Mouse (Mus musculus) retina, embryonic 14.5 days (tissue): ENCODE measurements at regions not wholly inside any gene's neighbourhood (a gene's known extent, or its start where the extent isn't known, plus 50 kb on each side); places are given as distances from the start of the nearest gene placed in this dataset.

Source experiments
- DNase-seq: peaks from one replicate; pipeline ENCODE4 v3.0.0-alpha.2; 2015; ENCODE audit warnings: low spot score

DNA sequence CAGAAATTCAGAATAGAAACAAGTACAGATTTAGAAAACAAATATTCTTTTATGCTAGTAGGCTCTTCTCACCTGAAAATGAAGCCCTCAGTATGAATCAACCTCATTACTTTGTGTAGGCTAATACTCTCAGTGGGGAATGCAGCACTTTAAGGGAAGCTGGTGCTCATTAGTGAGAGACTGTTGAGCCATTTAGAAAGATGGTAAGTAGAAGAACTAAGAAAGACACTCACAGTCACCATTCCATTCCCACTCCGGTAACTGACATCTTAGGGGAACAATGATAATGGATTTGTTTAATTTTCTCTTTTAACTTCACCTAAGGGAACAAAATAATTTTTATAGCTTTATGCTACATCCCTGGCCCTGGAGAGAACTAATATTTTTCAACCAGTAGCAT, 648.0 kb upstream of the Nova1 start:
- DNase-seq, result peak; percentile 10

GRCm38 (mm10) chr12:47465924-47466323, 647.2 kb upstream of the Nova1 start:
- DNase-seq, result no peak

DNA sequence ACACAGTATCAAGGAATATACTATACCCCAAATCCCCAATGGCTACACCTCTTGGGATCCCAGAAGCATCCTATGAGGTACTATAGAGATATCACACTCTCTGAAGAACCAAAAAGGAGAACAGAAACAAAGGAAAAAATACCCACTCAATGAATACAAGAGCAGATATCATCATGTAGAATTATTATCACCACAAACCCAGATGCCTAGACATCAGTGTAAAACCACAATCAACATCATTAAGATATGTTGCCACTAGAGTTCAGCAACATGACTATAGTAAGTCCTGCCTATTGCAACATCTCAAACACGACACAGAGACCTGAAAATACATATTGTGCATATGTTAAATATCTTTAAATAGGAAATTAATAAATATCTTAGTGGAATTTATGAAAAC, 612.9 kb upstream of the Nova1 start:
- no peak for DNase-seq

DNA sequence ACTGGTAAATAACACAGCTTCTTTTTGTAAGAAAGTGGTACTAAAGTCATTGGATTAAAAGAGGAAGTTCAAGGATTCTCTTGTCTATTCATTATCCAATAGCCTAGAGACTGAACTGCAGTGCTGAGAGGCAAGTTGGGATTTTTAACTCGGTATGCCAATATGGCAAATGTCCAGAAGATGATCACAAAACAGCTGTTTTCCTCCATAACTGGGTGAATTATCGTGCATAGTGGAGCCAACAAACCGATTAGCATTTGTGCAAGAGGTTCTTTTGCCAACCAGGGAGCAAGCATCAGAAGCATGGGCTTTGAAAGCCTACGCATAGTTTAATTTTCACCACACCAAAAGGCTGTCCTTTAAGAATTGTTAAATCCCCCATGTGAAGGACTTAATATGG, 593.5 kb upstream of the Nova1 start:
- DNase-seq, result no peak

DNA sequence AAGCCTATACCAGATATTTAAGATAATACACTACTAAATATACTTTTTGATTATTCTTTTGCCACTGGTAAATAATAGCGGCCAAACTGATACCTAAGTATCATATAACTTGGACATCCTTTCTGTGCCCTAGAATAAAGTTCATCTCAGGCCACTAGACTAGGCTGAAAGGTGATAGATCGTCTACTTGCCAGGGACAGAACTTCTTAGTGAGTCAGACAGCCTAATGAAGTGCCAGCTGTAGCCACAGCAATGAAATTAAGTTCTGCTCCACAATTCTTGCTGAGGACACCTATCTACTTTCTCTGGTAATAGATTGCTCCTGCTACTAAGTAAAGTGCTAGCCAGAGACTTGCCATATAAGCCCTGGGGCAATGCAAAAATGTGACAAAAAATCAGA, 587.8 kb upstream of the Nova1 start:
- DNase-seq, result no peak

- no peak for DNase-seq
These were observed 587.4 kb upstream of the Nova1 start for GRCm38 (mm10) chr12:47406131-47406530.

DNA sequence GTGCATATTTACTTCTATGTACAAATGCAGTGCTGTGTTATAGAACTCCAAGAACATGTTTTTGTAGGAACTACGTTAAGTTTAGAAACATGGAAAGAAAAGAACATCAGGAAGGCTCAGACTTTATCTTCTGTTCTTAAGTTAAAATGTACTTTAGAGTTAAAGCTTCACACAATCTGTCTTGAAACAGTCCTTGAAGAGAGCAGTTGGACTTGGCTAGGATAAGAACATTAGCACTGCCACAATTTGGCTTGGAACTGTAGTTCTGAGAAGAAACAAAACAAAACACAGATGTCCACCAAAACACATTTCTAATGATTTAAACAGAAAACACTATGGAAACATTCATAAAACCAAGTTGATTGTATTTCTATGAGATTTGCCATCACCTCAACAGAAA, 564.5 kb upstream of the Nova1 start:
- DNase-seq, result no peak

DNA sequence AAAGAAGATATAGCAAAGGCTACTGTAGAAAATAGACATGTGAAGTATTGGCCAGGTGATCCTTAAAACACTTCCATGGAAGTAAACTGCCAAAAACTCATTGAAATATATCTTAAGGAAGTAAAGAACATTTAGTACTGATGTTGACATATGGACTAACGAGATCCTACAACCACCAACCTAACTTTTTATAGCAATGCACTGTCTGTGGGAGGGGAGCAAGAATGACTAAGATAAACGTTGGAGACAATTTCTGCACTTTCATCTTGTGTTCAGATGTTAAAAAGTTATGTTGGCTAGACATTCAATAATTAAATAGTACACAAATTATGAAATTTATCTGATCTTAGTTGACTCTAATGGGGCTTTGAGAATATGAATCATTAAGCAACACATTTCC, 534.5 kb upstream of the Nova1 start:
- DNase-seq, result no peak

DNA sequence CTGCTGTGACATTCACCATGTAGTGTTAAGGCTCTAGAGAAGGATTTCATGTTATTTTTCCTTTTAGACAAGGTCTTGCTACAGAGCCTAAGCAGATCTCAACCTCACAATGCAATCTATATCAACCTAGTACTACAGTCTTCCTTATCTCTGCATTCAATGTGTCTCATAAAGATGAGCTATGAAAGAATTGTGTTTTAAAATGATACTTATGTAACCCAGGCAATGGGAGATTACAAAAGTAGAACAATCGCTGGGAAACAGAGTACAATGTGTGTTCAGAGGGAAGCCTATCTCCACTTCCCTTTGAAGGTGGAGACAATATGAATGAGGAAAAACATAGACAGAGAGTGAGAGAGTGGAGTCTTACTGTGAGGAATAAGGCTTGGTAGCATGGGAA, 532.5 kb upstream of the Nova1 start:
- no peak for DNase-seq

GRCm38 (mm10) chr12:47313413-47313812, 494.7 kb upstream of the Nova1 start:
- peak; percentile 60 for DNase-seq

- no peak for DNase-seq
These were observed 457.2 kb upstream of the Nova1 start for GRCm38 (mm10) chr12:47275904-47276303.

DNA sequence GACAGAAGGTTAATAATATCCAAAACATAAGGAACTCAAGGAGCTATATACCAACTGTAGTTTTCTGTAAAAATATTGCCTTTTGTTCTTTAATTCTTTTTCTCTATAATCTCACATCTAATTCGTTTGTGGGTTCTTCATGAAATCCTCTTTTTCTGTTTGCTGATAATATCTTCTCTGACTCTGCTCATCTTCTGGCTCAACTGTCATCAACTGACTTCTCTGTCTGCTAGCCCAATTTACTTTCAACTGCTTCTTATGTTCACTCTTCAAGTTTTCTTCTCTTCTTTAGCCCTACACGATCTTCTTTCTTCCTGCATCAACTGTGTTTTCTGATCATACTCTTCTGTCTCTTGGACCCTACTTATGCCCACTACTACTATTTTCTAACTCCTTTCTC, 453.6 kb upstream of the Nova1 start:
- no peak for DNase-seq

GRCm38 (mm10) chr12:47264118-47264517, 445.4 kb upstream of the Nova1 start:
- no peak for DNase-seq

DNA sequence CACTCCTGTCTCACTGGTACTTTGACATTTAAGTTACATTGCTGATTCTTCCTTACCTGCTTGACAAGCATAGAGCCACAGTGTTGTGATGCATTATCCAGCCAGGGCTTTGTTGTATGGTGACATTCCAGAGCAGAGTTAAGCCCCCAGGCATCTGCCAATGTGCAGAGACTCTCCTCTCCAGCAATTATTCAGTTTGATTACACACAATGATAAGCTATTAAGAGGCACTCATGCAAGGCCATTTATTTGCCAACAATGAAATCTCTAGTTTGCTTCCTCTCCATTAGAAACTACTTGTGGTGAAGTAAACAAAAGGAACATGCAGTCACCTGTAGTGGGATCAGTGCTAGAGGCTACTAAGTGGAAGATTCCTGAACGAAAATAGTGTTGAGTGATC, 444.7 kb upstream of the Nova1 start:
- DNase-seq, result peak; percentile 65

- DNase-seq, result peak; percentile 28
These were observed 433.6 kb upstream of the Nova1 start for GRCm38 (mm10) chr12:47252306-47252705.

GRCm38 (mm10) chr12:47243623-47244514, 425.1 kb upstream of the Nova1 start:
- no peak for DNase-seq

GRCm38 (mm10) chr12:47220016-47220415, 401.3 kb upstream of the Nova1 start:
- no peak for DNase-seq

DNA sequence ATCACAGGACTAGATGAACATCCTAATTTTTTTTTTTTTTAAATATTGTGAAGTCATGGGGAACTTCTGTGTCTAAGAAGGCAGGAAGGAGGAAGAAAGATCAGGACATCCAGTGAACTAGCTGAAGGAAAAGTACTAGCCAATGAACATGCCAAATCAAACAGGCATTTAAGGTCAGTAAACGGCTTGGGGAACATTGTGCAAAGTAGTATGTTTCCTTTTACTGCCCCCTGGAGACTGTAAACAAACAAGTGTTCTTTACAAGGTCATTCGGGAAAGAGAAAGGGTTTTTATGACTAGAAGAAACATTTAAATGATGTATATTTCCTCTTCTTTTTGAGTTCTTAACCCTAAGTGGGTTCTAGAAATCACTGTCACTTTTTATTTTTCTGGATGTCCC, 400.6 kb upstream of the Nova1 start:
- DNase-seq, result no peak

- no peak for DNase-seq
These were observed 392.8 kb upstream of the Nova1 start for GRCm38 (mm10) chr12:47211417-47212104.

- DNase-seq, result no peak
These were observed 384.2 kb upstream of the Nova1 start for GRCm38 (mm10) chr12:47202936-47203335.

DNA sequence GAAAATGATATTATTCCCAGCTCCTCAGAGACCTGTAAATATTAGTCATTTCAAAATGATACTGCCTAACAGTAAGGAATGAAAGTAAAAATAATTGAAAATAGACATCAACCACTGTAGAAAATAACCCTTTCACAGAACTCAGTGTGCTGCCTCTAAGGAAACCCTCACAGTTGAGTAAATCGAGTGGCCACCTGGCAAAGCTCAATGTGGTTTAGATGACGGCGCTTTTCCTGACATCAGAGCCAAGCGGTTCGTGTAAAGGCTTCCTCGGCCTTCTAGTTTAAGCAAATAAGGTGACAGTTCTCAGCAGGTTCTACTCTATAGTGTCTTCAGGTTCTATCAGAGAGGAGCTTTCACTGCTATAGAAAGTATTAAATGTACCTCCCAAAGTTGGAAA, 379.9 kb upstream of the Nova1 start:
- no peak for DNase-seq

- peak; percentile 29 for DNase-seq
These were observed 346.0 kb upstream of the Nova1 start for GRCm38 (mm10) chr12:47164736-47165135.

DNA sequence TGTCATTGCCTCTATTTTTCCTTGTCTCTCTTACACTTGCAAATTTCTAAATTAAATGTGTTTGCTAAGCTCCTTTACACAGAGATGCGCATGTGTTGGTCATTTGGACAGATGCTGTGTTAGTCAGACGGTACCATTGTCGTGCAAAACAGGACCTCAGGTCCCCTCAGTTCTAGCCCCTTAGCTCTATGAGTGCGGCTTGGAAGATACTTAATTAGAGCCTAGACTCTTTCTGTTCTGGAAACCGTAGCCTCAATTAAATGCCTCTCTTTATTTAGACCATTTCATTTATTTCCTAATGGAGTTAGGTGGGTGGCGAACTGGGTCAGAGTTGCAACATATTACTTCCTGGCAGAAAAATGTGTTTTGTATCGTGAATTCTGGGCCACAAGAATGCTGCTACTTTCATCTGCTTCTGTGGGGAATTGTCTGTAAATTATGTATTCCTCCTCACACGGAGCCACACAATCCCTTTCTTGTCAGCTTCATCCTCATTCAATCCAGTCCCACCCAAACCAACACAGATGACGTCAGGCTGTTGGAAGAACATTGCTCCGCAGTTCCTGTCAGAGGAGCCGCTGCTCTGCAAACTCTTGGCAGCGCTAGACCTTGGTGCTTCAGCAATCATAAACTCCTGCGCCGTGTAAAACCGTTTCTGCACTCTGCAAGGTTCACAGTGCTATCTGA, 345.4 kb upstream of the Nova1 start:
- peak; percentile 59 for DNase-seq
